Mouse (Mus musculus) heart, postnatal 36 days (tissue): ENCODE results near the gene Hectd3. TPM values are rescaled to one million over a fixed set of nuclear protein-coding genes. Genes with fewer than 3 reads are reported as not detected.
A peak's percentile ranks its signal among the peaks of the same experiment; 100 is the strongest.

Experiments used
- DNase-seq, 2 experiments: peaks; one replicate each; pipeline ENCODE4 v3.0.0; 2021 to 2022
- intact Hi-C: fragments of 180-260 bp; cut with DNase I; formaldehyde crosslinking; loops from one replicate; pipeline ENCODE4 v1.15.1; 2025
- total RNA-seq, 2 experiments: library from RNA; stranded (reverse); gene quantifications; 2 replicates each; pipeline ENCODE4 v1.2.3; 2021

The Hectd3 gene
- total RNA-seq, 2 experiments from 2014 or later = 17.3 to 17.4 TPM

DNA sequence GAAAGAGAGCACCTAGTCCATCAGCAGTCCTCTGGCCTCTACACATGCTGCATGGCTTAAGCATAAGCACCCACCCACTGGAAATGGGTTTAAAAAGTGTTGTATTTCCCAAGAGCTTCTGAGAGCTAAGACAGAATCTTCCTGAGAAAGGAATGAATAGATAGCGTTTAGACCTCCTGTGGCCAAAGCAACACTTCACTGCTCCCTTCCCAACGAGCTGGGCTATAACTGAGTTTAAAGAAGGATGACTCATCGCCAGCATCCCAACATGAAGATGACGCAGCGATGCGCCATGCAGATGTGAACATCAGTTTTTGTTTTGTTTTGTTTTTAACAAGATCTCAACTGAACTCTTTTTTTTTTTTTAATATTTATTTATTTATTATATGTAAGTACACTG lies 18.5 kb downstream of the Hectd3 start:
- no peak for DNase-seq
- intact Hi-C loops = no loop called here

DNA sequence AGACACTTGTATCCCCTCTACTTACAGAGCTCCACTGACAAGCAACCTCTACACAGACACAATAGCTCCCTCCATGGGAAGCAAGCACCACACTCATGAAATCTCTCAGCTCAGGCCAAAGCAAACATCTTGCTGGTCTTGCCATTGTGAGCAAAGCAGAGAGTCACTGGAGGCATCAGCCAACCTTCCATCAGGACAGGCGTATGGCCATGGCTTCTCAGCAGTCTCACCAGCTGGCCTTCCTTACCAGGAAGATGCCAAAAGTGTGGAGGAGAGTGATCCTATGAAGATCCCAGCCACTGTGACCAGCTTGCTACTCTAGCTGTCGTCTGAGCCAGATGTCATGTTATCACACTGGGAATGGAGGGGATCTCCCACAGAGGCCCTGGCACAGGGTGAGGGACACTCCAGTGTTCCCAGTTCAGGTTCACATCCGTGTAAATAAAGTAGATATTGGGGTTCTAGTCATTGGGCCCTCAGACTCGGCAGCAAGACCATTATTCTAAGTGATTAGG lies 19.8 kb downstream of the Hectd3 start:
- DNase-seq = no peak
- intact Hi-C loops = no loop called here

DNA sequence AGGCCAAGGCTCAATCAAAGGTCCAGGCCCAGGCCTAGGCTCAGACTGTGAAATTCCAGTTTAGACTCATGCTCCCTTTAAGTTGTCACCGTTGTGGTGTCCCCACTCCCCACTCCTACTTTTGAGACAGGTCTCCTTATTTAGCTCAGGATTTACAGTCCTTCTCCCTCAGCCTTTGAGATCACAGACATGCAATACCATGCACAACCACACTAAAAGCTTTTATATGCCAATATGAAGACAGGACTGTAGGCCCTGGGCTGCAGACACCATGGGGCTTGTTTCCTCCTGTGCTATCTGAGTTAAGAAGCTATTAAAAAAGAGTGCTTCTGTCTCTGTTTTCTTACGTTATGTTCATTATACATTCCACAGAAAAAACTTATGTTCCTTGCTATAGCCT lies 22.6 kb downstream of the Hectd3 start:
- no peak for DNase-seq
- intact Hi-C loops = no loop called here

DNA sequence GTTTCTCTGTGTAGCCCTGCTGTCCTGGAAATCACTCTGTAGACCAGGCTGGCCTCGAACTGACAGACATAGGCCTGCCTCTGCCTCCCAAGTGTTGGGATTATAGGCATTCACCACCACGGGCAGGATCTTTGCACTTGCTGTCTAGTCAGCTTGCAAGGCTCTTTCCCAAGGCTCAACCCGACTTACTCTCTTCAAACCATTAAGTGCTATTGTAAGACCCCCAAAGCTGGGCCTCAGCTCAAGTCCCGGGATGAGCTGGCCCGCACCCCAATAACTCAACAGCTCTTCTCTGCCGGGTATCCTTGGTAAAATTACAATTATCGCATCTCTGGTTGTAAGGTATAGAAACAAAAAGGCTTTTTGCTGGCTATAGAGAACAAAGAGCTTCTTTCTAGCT lies 23.2 kb downstream of the Hectd3 start:
- DNase-seq = no peak
- intact Hi-C loops = no loop called here

DNA sequence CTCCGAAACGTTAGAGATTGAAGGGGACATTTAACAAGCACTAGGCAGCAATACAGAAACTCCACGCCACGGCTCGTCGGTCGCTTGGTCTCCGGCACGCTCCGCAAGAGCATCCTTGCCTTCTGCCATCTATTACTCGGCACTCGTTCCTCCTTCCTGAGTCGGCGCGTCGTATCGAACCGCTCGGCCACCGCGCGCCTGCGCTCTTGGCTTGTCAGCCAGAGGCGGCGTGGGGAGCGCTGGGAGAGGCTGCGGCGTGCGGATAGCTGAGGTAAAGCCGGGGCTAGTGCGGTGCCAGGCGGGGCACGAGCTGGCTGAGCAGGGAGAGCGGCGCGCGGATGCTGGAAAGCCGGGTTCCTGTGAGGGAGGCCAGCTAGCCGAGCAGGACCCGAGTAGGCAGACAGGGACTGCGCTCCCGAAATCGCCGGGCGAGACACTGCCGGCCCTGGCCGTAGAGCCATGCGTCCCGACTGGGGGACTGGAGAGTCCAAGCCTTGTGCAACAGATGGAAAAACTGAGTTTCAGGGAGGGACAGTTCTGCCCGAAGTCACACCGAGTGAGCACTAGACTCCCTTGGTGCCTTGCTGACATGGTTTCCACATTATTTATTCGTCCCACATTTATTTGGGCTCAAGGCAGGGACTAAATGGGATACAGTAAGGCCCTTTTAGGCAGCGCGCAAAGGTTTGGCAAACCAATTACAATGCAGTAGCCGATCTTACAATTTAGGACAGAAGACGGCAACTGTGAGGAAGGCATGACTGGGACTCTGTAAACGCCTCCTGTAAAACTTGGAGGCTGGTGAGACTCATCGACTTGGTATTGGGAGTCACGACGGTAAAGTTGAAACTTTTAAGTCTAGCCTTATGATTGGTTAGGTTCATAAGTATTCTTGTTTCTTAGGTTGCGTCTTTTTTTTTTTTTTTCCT lies 24.4 kb downstream of the Hectd3 start, which contains the start of gene Eif2b3:
TSS of gene Eif2b3 (plus strand) at position 197 of the 929 bp plus-strand sequence.
- intact Hi-C loops = no loop called here
- DNase-seq = peak; percentile 85 to 89

DNA sequence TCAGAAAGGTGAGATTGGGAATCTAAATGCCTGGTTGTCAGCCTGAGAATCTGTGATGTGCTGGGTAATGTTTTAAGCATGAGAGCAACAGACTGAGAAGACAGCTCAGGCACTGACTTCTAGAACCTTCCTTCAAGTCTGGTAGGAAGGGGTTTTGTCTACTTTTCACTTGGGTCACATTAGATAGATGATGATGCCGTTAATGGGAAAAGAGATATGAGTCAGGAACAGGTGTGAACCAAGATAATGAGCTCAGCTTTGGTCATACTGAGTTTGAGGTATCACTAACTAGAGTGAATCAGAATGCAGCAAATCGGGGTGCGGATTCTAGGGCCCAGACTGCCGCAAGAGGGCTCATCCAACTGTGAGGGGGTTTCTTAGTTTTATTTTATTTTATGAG lies 28.4 kb downstream of the Hectd3 start:
- DNase-seq = no peak
- intact Hi-C loops = no loop called here

DNA sequence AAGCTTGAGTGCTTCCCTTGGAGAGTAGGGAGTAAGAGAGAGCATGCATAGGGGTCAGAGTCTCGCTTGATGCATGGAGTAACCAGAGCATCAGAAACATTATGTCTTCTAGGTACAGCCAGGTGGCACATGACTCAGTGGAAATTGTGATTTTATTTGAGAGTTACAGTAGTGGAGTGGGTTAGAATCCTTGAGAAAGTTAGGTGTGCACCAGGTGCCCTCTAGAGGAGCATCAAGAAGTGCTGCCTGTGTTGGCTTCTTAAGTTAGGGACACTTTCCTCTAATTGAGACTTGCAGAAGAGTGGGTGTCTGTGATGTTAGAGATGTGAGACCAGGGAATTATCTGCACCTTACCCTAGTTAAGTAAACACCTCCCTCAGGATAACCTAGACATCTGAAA lies 36.0 kb downstream of the Hectd3 start:
- intact Hi-C loops = no loop called here
- DNase-seq = no peak

DNA sequence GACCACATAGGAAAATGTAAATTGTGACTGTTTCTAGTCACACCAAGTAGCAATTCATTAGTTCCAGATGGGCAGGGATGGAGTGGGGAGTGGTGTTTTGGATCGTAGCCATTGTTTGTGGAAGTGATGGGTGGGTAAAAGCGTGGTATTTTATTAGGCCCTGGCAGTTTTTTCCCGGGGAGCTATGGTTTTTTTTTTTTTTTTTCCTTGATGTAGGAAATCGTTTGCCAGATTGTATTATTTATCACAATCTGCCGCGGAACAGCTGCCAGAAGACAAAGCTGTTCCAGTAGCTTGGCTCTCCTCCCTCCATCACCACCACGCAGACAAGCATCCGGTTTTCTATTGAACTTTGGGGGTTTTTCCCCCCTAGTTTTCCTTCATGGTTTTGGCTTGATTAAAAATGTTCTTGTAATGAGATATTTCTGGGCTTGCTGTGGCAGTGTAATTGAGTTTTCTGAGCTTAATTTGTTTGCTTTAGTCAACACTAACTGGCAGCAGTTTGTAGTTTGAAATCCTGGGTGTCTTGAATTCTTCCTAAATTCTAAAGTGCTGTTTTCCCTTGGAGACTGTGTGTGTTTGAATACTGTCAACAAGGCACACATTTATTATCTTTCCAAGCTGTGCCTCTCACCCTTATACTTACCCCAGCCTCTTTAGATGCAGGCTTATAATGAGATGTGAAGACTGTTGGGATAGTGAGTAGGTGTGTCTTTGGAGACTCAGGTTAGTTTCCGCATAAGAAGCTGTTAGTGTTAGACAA lies 45.0 kb downstream of the Hectd3 start:
- intact Hi-C loops = no loop called here
- DNase-seq = peak; percentile 46 to 55

DNA sequence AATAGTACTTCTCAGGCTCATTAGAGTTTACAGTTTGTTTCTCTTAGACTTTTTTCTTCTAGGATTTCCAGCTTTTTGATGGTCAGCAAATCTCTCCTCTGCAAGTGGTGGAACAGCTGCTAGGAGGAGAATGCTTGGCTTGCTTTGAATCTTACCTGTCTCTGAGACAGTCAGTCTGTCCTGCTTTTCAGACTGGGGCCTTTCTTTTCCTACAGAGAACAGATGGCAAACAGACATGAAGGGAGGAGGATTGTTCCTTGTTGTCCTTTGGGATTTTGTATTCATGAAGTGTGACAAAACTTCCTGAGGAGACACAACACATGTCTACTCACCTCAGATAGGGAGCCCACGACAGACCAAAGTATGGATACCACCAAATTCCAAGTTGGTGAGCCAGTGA lies 45.7 kb downstream of the Hectd3 start:
- DNase-seq = no peak
- intact Hi-C loops = no loop called here

DNA sequence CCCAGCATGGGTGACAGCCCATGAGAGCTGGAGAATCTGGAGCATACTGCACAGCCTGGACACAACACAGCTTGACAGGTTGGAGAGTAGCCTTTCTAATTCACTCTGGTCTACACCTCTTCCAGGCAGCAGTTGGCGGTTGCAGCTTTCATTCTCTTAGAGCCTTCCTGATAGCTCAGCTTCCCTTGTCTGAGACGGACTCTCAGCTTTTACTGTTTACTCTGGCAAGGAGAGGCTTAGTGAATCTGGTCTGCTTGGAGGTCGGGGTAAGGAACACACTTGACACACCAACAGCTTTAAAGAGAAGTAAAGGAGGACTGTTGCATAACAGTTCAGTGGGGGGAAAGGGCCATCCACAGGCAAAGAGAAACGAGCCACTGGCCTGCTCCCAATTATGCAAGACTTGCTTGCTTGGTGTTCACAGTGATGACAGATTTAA lies 46.2 kb downstream of the Hectd3 start:
- peak; percentile 60 to 67 for DNase-seq
- intact Hi-C loops = no loop called here

DNA sequence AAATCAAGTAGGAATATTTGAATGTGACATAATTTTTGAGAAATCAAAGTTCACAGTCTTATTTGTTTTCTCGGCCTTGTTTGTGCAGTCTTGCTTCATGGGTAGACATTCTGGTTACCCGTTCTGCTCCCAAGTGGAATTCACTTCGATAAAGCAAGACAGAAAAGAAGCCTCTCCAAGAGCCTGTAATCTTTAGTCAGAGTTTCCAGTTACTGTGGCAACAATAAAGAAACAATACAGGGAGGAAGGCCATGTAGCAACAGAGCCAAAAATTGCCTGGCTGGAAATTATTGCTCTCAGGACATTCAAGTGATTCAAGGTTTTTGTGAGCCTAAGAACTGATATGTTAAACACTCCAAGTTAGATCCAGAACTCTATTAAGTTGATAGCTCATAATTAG lies 53.7 kb downstream of the Hectd3 start:
- peak; percentile 16 to 24 for DNase-seq
- intact Hi-C loops = no loop called here

DNA sequence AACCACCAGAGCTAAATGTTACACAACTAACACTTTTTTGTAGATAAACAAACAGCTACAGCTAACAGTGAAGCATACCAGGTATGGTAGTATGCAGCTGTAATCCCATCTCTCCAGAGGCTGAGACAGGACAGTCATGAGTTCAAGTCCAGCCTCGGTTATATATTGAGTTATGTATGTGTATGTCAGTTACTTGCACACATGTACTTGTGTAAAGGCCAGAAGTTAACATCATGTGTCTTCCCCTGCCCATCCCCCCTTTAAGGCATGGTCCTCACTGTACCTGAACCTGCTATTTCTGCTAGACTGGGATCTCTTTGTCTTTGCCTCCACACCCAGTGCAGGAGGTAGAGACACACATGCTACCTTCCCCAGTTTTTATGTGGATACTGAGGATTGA lies 54.4 kb downstream of the Hectd3 start:
- intact Hi-C loops = no loop called here
- no peak for DNase-seq

DNA sequence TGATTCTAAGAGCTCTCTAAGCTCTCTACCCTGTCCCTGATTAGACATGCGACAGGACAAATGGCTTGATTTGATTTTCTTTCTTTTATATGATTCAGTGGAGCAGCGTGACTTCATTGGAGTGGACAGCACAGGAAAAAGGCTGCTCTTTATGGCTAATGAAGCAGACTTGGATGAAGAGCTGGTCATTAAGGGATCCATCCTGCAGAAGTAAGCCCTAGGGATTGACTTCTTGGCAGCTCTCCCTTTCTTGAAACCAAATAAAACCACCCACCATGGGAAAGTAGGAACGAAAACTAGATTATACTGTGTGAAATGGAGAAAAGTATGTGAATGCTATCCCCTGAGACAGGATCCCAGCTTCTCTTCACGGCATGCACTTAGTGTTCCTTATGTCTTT lies 57.5 kb downstream of the Hectd3 start:
- intact Hi-C loops = no loop called here
- DNase-seq = peak in 1 of 2 experiments; percentile 22

DNA sequence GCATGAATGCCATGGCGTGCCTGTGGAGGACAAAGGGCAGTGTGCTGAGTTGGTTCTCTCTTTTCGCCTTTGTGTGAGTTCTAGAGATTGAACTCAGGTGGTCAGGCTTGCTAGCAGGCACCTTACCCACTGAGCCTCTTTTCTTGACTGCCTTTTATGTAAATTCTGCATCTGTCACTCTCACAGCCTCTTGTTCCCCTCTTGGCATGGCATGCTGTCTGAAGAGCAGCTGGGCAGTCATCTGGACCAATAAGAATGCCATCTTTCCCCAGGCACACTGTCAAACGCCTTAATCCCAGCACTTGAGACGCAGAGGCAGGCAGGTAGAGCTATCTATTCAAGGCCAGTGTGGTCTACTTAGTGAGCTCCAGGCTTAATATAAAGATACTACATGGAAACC lies 58.8 kb downstream of the Hectd3 start:
- intact Hi-C loops = no loop called here
- no peak for DNase-seq

Other genes starting within 250 kb of the Hectd3 start
- gene Toe1, start 187.7 kb upstream of the Hectd3 start, total RNA-seq = 1 to 10 TPM; 8.2 to 8.9 TPM
- 1 to 10 TPM in 1 of 2 experiments, under 1 TPM in 1; 0.60 to 2.0 TPM for gene Mutyh, start 187.6 kb upstream of the Hectd3 start, total RNA-seq
- gene Hpdl, start 173.6 kb upstream of the Hectd3 start, total RNA-seq = 1 to 10 TPM; 4.3 to 5.1 TPM
- 1 to 10 TPM; 1.1 to 1.4 TPM for gene Zswim5, start 117.9 kb upstream of the Hectd3 start, total RNA-seq
- 100 to 1,000 TPM; 100 to 101 TPM for gene Urod, start 904 bp upstream of the Hectd3 start, total RNA-seq
- gene Eif2b3, start 24.1 kb downstream of the Hectd3 start, total RNA-seq = 10 to 100 TPM; 15.5 to 18.9 TPM
- 1 to 10 TPM; 1.3 to 2.3 TPM for gene Ptch2, start 100.8 kb downstream of the Hectd3 start, total RNA-seq
- gene Btbd19, start 130.4 kb downstream of the Hectd3 start, total RNA-seq = 1 to 10 TPM; 1.8 to 2.4 TPM
- not detected for gene Tctex1d4, start 131.5 kb downstream of the Hectd3 start, total RNA-seq
- gene Plk3, start 138.6 kb downstream of the Hectd3 start, total RNA-seq = 1 to 10 TPM; 1.2 to 2.4 TPM
- gene Rps8, start 160.9 kb downstream of the Hectd3 start, total RNA-seq = 100 to 1,000 TPM; 550 to 602 TPM
- gene Kif2c, start 187.3 kb downstream of the Hectd3 start, total RNA-seq = under 1 TPM; 0.33 to 0.60 TPM